Mouse (Mus musculus): Measurements from ENCODE around the gene Cpne6. TPM values are rescaled to one million over a fixed set of nuclear protein-coding genes. Genes with fewer than 3 reads are reported as not detected.

The Cpne6 gene
- polyA plus RNA-seq, 1 experiment from 2014 or later: 0.16 TPM

- Histone ChIP-seq H3K9me3 (ENCODE audit: control insufficient read depth, low read length) (no peaks in the 10 kb centered on the region), H3K4me1 (replicated peaks; ENCODE audit: control insufficient read depth, insufficient read depth, low read length) (peaks cover 26% of the 10 kb centered on the region), H3K4me2 (peak overlapping the region; percentile 69), H3K4me3 (ENCODE audit: low read depth, low read length) (no peak overlapping the region), H3K27ac (ENCODE audit: low read depth, low read length) (0 out of 2 replicates have a peak overlapping the region, but pooled peaks have one; percentile 87), H3K27me3 (replicated peaks; ENCODE audit: control insufficient read depth, insufficient read depth, low read length) (no peaks in the 10 kb centered on the region), H3K36me3 (ENCODE audit: control insufficient read depth, insufficient read depth, low read length) (no peaks in the 10 kb centered on the region), H3K9ac (ENCODE audit: low read depth, low read length) (no peak overlapping the region)
- ATAC-seq (replicated peaks; ENCODE audit: low FRiP score) (peak; percentile 40), DNase-seq (ENCODE audit: low spot score) (no peak)
- 97% methylated on average over 1 of the region's 1 CpGs for WGBS
Observed at GRCm38 (mm10) chr14:55477421-55477820, 32.8 kb upstream of the Cpne6 start.

GRCm38 (mm10) chr14:55477829-55478228 lies 32.4 kb upstream of the Cpne6 start:
- Histone ChIP-seq H3K4me3 (ENCODE audit: low read depth, low read length) (no peak overlapping the region), H3K4me2 (peak overlapping the region; percentile 69), H3K27ac (ENCODE audit: low read depth, low read length) (peak overlapping the region; percentile 87; the same call in 1 of the 2 replicates), H3K36me3 (ENCODE audit: control insufficient read depth, insufficient read depth, low read length) (no peaks in the 10 kb centered on the region), H3K4me1 (replicated peaks; ENCODE audit: control insufficient read depth, insufficient read depth, low read length) (peaks cover 26% of the 10 kb centered on the region), H3K9me3 (ENCODE audit: control insufficient read depth, low read length) (no peaks in the 10 kb centered on the region), H3K9ac (ENCODE audit: low read depth, low read length) (no peak overlapping the region), H3K27me3 (replicated peaks; ENCODE audit: control insufficient read depth, insufficient read depth, low read length) (no peaks in the 10 kb centered on the region)
- 42% methylated on average over 5 of the region's 5 CpGs for WGBS
- ATAC-seq (replicated peaks; ENCODE audit: low FRiP score) (peak; percentile 65), DNase-seq (ENCODE audit: low spot score) (no peak)

GRCm38 (mm10) chr14:55478651-55479599 lies 31.3 kb upstream of the Cpne6 start, which contains the start of gene Dhrs4:
Dhrs4 (plus strand) TSS chr14:55478758.
- WGBS: under 1% methylated on average over 38 of the region's 38 CpGs
- H3K4me1 ChIP-seq (replicated peaks; ENCODE audit: control insufficient read depth, insufficient read depth, low read length): peaks cover 26% of the 10 kb centered on the region

GRCm38 (mm10) chr14:55479629-55480028 lies 30.6 kb upstream of the Cpne6 start:
- H3K36me3 ChIP-seq (ENCODE audit: control insufficient read depth, insufficient read depth, low read length): no peaks in the 10 kb centered on the region; the same call in 1 of the 2 replicates
- no peak overlapping the region for H3K9ac ChIP-seq (ENCODE audit: low read depth, low read length)
- no peaks in the 10 kb centered on the region for H3K27me3 ChIP-seq (replicated peaks; ENCODE audit: control insufficient read depth, insufficient read depth, low read length)
- ATAC-seq (replicated peaks; ENCODE audit: low FRiP score) (no peak), DNase-seq (ENCODE audit: low spot score) (no peak)
- 90% methylated on average over 10 of the region's 10 CpGs for WGBS
- peak overlapping the region; percentile 69 for H3K4me2 ChIP-seq
- peak overlapping the region; percentile 65; the same call in 1 of the 2 replicates for H3K4me3 ChIP-seq (ENCODE audit: low read depth, low read length)
- H3K9me3 ChIP-seq (ENCODE audit: control insufficient read depth, low read length): no peaks in the 10 kb centered on the region
- peaks cover 26% of the 10 kb centered on the region for H3K4me1 ChIP-seq (replicated peaks; ENCODE audit: control insufficient read depth, insufficient read depth, low read length)
- no peak overlapping the region for H3K27ac ChIP-seq (ENCODE audit: low read depth, low read length)

More at GRCm38 (mm10) chr14:55478651-55479599, 31.3 kb upstream of the Cpne6 start, which contains the start of gene Dhrs4:
- peak within 1 kb of the TSS; percentile 93 for H3K9ac ChIP-seq (ENCODE audit: low read depth, low read length)
- no peaks in the 10 kb centered on the region for H3K9me3 ChIP-seq (ENCODE audit: control insufficient read depth, low read length)
- H3K27me3 ChIP-seq (replicated peaks; ENCODE audit: control insufficient read depth, insufficient read depth, low read length): no peaks in the 10 kb centered on the region
- peak within 1 kb of the TSS; percentile 69 for H3K4me2 ChIP-seq
- ATAC-seq (replicated peaks; ENCODE audit: low FRiP score): peak; percentile 94
- H3K36me3 ChIP-seq (ENCODE audit: control insufficient read depth, insufficient read depth, low read length): no peaks in the 10 kb centered on the region; the same call in 1 of the 2 replicates
- peak within 1 kb of the TSS; percentile 65 for H3K4me3 ChIP-seq (ENCODE audit: low read depth, low read length)
- peak; percentile 83 for DNase-seq (ENCODE audit: low spot score)
- H3K27ac ChIP-seq (ENCODE audit: low read depth, low read length): peak within 1 kb of the TSS; percentile 87

GRCm38 (mm10) chr14:55484430-55485085 lies 25.7 kb upstream of the Cpne6 start:
- H3K36me3 ChIP-seq (ENCODE audit: control insufficient read depth, insufficient read depth, low read length): peaks cover 6% of the 10 kb centered on the region; the same call in 1 of the 2 replicates
- WGBS: 73% methylated on average over 5 of the region's 5 CpGs

GRCm38 (mm10) chr14:55486836-55487235 lies 23.4 kb upstream of the Cpne6 start:
- Histone ChIP-seq H3K4me3 (ENCODE audit: low read depth, low read length) (no peak overlapping the region), H3K9me3 (ENCODE audit: control insufficient read depth, low read length) (no peaks in the 10 kb centered on the region), H3K36me3 (ENCODE audit: control insufficient read depth, insufficient read depth, low read length) (peaks cover 6% of the 10 kb centered on the region; the same call in 1 of the 2 replicates), H3K4me1 (replicated peaks; ENCODE audit: control insufficient read depth, insufficient read depth, low read length) (peaks cover 7% of the 10 kb centered on the region), H3K4me2 (no peak overlapping the region), H3K9ac (ENCODE audit: low read depth, low read length) (no peak overlapping the region), H3K27ac (ENCODE audit: low read depth, low read length) (no peak overlapping the region), H3K27me3 (replicated peaks; ENCODE audit: control insufficient read depth, insufficient read depth, low read length) (no peaks in the 10 kb centered on the region)
- 76% methylated on average over 8 of the region's 8 CpGs for WGBS
- no peak for ATAC-seq (replicated peaks; ENCODE audit: low FRiP score)
- no peak for DNase-seq (ENCODE audit: low spot score)

More at GRCm38 (mm10) chr14:55484430-55485085, 25.7 kb upstream of the Cpne6 start:
- Histone ChIP-seq H3K27me3 (replicated peaks; ENCODE audit: control insufficient read depth, insufficient read depth, low read length) (no peaks in the 10 kb centered on the region), H3K9ac (ENCODE audit: low read depth, low read length) (no peak overlapping the region), H3K9me3 (ENCODE audit: control insufficient read depth, low read length) (no peaks in the 10 kb centered on the region), H3K27ac (ENCODE audit: low read depth, low read length) (no peak overlapping the region), H3K4me2 (no peak overlapping the region), H3K4me3 (ENCODE audit: low read depth, low read length) (no peak overlapping the region), H3K4me1 (replicated peaks; ENCODE audit: control insufficient read depth, insufficient read depth, low read length) (peaks cover 9% of the 10 kb centered on the region)
- no peak for ATAC-seq (replicated peaks; ENCODE audit: low FRiP score)
- DNase-seq (ENCODE audit: low spot score): no peak

- peak within 1 kb of the TSS; percentile 73 for H3K27ac ChIP-seq (ENCODE audit: low read depth, low read length)
- H3K36me3 ChIP-seq (ENCODE audit: control insufficient read depth, insufficient read depth, low read length): peaks cover 6% of the 10 kb centered on the region; the same call in 1 of the 2 replicates
- H3K4me3 ChIP-seq (ENCODE audit: low read depth, low read length): peak within 1 kb of the TSS; percentile 65
- ATAC-seq (replicated peaks; ENCODE audit: low FRiP score) (peak; percentile 76), DNase-seq (ENCODE audit: low spot score) (peak; percentile 72)
- peaks cover 13% of the 10 kb centered on the region for H3K4me1 ChIP-seq (replicated peaks; ENCODE audit: control insufficient read depth, insufficient read depth, low read length)
- H3K9ac ChIP-seq (ENCODE audit: low read depth, low read length): peak within 1 kb of the TSS; percentile 56
- H3K9me3 ChIP-seq (ENCODE audit: control insufficient read depth, low read length): no peaks in the 10 kb centered on the region
- no peaks in the 10 kb centered on the region for H3K27me3 ChIP-seq (replicated peaks; ENCODE audit: control insufficient read depth, insufficient read depth, low read length)
- WGBS: 2% methylated on average over 56 of the region's 68 CpGs
- peak within 1 kb of the TSS; percentile 93 for H3K4me2 ChIP-seq
Observed at GRCm38 (mm10) chr14:55490361-55491201, 19.7 kb upstream of the Cpne6 start, which contains the start of gene Carmil3. Carmil3 (plus strand) TSS chr14:55490651.

Data from liver, embryonic 11.5 days (tissue).